In genomic region chr9:89502083-89502482, GRCm38 (mm10) we compare ENCODE assay signal across 31 mouse cellular contexts.
"Had no signal": no experiment of that assay in that cellular context is flagged by ENCODE, and none has a peak within 500 bp of the region (broad histone marks: within the 10 kb centered on the region; RNA-seq: fewer than 3 reads in every experiment).

No protein-coding gene starts in this region.

- H3K36me3 ChIP-seq: heart, embryonic 12.5 days; heart, embryonic 13.5 days; heart, embryonic 15.5 days; hindbrain, embryonic 10.5 days; hindbrain, embryonic 12.5 days; hindbrain, embryonic 13.5 days; hindbrain, embryonic 15.5 days; intestine, embryonic 15.5 days; kidney, embryonic 15.5 days had no signal

- H3K9ac ChIP-seq: heart, embryonic 12.5 days; heart, embryonic 13.5 days; heart, embryonic 15.5 days; hindbrain, embryonic 12.5 days; hindbrain, embryonic 13.5 days; hindbrain, embryonic 14.5 days; hindbrain, embryonic 15.5 days; intestine, embryonic 15.5 days; kidney, embryonic 15.5 days had no signal

- H3K27ac ChIP-seq: heart, embryonic 13.5 days; heart, embryonic 15.5 days; hindbrain, embryonic 10.5 days; hindbrain, embryonic 12.5 days; hindbrain, embryonic 13.5 days; hindbrain, embryonic 14.5 days; hindbrain, embryonic 15.5 days; hindbrain, postnatal 0 days; intestine, embryonic 15.5 days; kidney, embryonic 15.5 days; kidney, postnatal 0 days; layer of hippocampus, adult 2 months; left cerebral cortex, adult 2 months had no signal

- H3K4me3 ChIP-seq: heart, embryonic 12.5 days; heart, embryonic 13.5 days; heart, embryonic 15.5 days; hindbrain, embryonic 10.5 days; hindbrain, embryonic 12.5 days; hindbrain, embryonic 13.5 days; hindbrain, embryonic 15.5 days; intestine, embryonic 15.5 days; kidney, embryonic 15.5 days; layer of hippocampus, adult 2 months; left cerebral cortex, adult 2 months had no signal

- H3K4me1 ChIP-seq: heart, embryonic 12.5 days; heart, embryonic 13.5 days; heart, embryonic 15.5 days; intestine, embryonic 15.5 days had no signal

- DNase-seq: heart, postnatal 10 days; heart, postnatal 14 days; heart, postnatal 36 days; heart, postnatal 4 days; kidney, adult 11 months; kidney, adult 18-20 months; kidney, adult 2 months; kidney, adult 8-10 months; kidney, adult 9 months; kidney, postnatal 10 days; kidney, postnatal 14 days; kidney, postnatal 25 days; kidney, postnatal 36 days; kidney, postnatal 4 days; layer of hippocampus, adult 9-11 months; layer of hippocampus, postnatal 36 days had no signal

- H3K4me2 ChIP-seq: heart, embryonic 11.5 days; heart, embryonic 12.5 days; heart, embryonic 13.5 days; heart, embryonic 15.5 days; hindbrain, embryonic 12.5 days; hindbrain, embryonic 13.5 days; hindbrain, embryonic 14.5 days; hindbrain, embryonic 15.5 days; intestine, embryonic 15.5 days; kidney, embryonic 15.5 days had no signal

- H3K27me3 ChIP-seq: heart, embryonic 12.5 days; heart, embryonic 13.5 days; heart, embryonic 15.5 days; hindbrain, embryonic 12.5 days; hindbrain, embryonic 13.5 days; hindbrain, embryonic 15.5 days; intestine, embryonic 15.5 days; kidney, embryonic 15.5 days had no signal

- H3K9me3 ChIP-seq: heart, embryonic 12.5 days; heart, embryonic 15.5 days; hindbrain, embryonic 10.5 days; hindbrain, embryonic 12.5 days; hindbrain, embryonic 13.5 days; hindbrain, embryonic 15.5 days; intestine, embryonic 15.5 days; kidney, embryonic 15.5 days had no signal
